Mouse (Mus musculus): Measurements from ENCODE around the gene Pdcd1lg2.

Gene Pdcd1lg2

GRCm38 (mm10) chr19:29418661-29419115 lies 8.0 kb downstream of the Pdcd1lg2 start:
- DNase-seq (ENCODE audit: low spot score), result no peak

DNA sequence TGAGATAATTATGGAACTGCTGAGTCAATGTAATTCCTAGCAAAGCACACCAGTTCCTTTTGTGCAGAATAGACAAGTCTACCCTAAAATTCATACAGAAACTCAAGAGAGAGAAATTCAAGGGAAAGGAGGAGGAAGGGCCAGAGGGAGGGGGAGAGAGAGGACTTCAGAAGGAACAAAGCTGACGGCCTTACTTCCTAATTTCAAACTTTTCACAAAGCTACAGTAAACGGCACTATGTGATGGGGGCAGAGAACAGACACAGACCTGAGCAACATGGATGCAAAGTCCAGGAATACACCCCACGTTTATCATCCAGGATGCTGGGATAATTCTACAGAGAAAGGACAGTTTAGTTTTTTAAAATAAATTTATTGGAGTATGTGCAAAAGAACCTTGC lies 8.8 kb downstream of the Pdcd1lg2 start:
- DNase-seq (ENCODE audit: low spot score), result no peak

DNA sequence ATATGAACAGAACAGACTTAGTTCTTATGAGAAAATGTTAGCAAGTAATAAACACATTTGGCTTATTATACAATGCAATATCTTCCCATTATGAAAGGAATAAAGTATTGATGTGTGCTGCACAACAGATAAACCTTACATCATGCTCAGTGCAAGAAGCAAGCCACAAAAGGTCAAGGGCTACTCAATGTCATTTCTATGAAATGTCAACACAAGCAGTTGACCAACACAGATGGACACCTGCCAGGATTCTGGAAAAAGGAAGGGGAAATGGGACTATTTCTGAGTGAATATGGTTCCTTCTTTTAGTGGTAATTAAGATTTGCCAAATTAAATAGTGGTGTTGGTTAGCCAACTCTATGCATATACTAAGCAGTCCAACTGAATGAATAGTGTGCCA lies 9.2 kb downstream of the Pdcd1lg2 start:
- no peak for DNase-seq (ENCODE audit: low spot score)

- DNase-seq (ENCODE audit: low spot score), result no peak
Measured at GRCm38 (mm10) chr19:29420397-29420796, 9.7 kb downstream of the Pdcd1lg2 start.

- DNase-seq (ENCODE audit: low spot score), result no peak
Measured at GRCm38 (mm10) chr19:29422013-29422645, 11.4 kb downstream of the Pdcd1lg2 start.

DNA sequence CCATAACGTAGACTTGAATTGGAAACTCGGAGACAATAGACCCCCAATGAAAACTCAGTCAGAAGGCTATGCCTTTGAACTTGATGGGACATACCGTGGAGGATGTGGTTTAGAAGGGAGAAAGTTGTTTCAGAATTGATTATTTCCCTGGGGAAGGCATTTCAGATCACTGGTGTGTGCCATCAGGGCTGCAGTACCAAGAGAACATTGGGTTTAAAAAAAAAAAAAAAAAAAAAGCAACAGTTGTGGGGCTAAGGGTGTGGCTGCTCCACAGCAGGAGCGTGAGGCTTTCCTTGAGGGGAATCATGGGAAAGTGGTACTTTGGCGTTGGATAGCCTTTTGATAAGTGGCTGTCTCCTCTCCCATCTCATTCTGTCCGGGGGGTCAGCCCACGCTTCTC lies 12.1 kb downstream of the Pdcd1lg2 start:
- DNase-seq (ENCODE audit: low spot score), result no peak

GRCm38 (mm10) chr19:29430516-29430915 lies 19.8 kb downstream of the Pdcd1lg2 start:
- no peak for DNase-seq (ENCODE audit: low spot score)

DNA sequence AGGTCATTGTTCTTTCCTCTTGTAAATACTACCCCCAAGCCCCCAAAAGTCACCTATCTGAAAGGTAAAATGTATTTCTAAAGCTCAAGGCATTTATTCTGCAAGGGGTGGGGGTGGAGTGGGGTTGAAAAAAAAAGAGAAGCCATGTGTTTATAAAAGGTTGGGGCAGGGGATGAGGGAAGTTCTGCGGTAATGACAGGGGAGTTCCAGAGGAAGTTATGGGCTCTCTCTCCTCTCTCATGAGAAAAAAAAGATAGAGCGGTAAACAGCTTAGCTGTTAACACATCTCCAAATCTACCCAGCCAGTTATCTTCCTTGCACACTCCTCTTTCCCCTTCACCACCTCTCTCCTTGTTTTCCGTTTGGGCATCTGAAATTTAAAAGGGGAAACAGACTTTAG lies 20.2 kb downstream of the Pdcd1lg2 start:
- no peak for DNase-seq (ENCODE audit: low spot score)

DNA sequence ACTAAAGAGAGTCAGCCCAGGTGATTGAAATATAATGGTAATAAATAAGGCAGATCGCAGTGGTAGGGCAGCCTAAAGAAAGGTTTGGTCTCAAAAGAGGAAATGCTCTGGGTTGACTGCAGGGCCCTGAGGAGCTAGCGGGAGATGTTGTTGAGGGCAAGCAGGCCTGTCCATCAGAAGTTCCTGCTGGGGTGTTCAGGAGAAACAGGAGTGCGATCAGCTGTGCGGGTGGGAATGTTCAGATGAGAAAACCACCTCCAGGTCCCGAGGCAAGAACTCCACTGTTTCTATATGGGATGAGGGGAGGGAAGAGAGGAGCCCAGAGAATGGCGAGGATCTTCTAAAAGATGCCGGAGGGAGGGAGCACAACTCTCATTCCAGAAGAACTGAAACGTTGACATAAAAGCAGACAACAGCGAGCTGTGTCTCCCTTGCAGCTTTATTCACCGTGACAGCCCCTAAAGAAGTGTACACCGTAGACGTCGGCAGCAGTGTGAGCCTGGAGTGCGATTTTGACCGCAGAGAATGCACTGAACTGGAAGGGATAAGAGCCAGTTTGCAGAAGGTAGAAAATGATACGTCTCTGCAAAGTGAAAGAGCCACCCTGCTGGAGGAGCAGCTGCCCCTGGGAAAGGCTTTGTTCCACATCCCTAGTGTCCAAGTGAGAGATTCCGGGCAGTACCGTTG lies 26.2 kb downstream of the Pdcd1lg2 start:
- no peak for DNase-seq (ENCODE audit: low spot score)

- no peak for DNase-seq (ENCODE audit: low spot score)
Measured at GRCm38 (mm10) chr19:29437849-29438248, 27.1 kb downstream of the Pdcd1lg2 start.

- DNase-seq (ENCODE audit: low spot score), result no peak
Measured at GRCm38 (mm10) chr19:29439242-29439641, 28.5 kb downstream of the Pdcd1lg2 start.

DNA sequence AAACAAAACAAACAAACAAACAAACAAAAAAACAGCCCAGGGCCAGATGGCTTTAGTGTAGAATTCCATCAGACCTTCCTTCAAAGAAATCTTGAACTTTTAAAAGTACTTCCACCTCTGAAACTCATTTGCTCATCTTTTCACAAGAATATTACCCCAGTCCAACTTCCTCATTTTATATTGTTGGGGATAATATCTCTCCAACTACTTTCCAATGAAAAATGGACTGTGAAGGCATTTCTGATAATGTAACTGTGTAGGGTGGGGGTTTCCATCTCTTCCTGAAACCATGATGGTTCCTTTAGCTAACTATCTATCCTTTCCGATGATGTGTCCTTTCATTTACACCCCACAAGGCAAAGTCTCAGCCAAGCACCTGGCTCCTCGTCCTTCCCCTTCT lies 31.8 kb downstream of the Pdcd1lg2 start:
- no peak for DNase-seq (ENCODE audit: low spot score)

GRCm38 (mm10) chr19:29444364-29444763 lies 33.6 kb downstream of the Pdcd1lg2 start:
- no peak for DNase-seq (ENCODE audit: low spot score)

DNA sequence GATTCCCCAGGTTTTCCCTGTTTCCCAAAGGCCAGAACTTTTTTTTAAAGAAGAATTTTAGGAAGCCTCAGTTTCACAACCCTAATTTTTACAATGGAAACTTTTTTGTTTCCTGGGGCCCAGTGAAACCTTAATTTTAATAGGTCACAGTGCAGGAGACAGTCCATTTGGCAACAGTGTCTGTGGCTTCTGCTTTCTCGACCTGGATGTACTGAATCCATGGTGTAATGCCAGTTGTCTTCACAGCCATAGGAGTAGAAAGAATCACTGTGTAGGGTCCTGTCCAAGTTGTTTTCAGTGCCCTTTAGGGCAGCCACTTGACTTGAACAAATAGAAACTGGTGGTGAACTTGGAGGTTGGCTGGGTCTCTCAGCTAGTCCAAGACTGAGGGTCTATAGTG lies 37.7 kb downstream of the Pdcd1lg2 start:
- DNase-seq (ENCODE audit: low spot score), result no peak

DNA sequence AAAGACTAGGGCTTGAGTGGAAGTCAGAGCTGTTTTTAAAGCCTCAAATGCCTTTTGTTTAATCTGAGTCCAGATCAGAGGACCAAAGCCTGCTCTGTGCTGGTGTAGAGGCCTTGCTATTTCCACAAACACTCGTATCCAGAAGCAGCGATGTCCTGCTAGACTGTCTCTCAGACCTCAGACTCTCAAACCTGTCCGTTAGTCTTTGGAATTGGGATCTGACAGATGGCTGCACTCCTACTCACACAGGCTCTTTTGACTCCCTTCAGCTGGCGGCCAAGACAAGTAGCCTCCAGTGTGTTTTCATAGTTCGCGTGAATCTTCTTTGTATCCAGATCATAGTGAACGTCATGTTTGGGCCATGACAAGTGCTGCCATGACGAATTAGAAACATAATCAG lies 39.7 kb downstream of the Pdcd1lg2 start:
- no peak for DNase-seq (ENCODE audit: low spot score)

GRCm38 (mm10) chr19:29454141-29454601 lies 43.5 kb downstream of the Pdcd1lg2 start:
- no peak for DNase-seq (ENCODE audit: low spot score)

- DNase-seq (ENCODE audit: low spot score), result no peak
Measured at GRCm38 (mm10) chr19:29455156-29455555, 44.4 kb downstream of the Pdcd1lg2 start.

DNA sequence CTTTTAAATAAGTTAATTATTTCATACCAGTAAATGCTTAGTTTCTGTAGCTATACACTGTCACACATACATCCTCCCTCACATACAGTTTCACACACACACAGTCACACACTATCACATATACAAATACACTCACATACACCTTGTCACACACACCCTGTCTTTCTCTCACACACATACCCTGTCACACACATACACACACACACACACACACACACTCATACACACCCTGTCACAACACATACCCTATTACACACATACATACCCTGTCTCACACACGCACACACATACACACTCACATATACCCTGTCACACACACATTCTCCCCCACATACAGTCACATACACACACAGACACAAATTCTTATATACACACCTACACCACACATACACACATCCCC lies 47.3 kb downstream of the Pdcd1lg2 start:
- no peak for DNase-seq (ENCODE audit: low spot score)

DNA sequence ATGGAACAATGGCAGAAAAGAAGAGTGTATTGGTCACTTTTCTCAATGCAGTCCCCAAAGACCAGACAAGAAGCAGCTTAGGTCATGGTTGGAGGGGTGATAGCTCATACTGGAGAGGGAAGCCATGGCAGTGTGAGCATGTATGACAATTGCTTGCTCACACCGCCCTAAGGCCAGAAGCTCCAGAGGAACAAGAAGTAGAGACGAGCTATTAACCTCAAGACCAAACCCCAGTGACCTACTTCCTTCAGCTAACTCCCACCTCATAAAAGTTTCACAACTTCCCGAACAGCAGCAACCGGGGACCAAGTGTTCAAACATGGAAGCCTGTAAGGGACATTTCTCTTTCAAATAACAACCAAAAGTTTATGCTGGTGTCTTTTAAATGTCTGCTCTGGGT lies 51.7 kb downstream of the Pdcd1lg2 start:
- no peak for DNase-seq (ENCODE audit: low spot score)

- no peak for DNase-seq (ENCODE audit: low spot score)
Measured at GRCm38 (mm10) chr19:29463645-29464395, 53.1 kb downstream of the Pdcd1lg2 start.

- no peak for DNase-seq (ENCODE audit: low spot score)
Measured at GRCm38 (mm10) chr19:29466819-29467218, 56.1 kb downstream of the Pdcd1lg2 start.

DNA sequence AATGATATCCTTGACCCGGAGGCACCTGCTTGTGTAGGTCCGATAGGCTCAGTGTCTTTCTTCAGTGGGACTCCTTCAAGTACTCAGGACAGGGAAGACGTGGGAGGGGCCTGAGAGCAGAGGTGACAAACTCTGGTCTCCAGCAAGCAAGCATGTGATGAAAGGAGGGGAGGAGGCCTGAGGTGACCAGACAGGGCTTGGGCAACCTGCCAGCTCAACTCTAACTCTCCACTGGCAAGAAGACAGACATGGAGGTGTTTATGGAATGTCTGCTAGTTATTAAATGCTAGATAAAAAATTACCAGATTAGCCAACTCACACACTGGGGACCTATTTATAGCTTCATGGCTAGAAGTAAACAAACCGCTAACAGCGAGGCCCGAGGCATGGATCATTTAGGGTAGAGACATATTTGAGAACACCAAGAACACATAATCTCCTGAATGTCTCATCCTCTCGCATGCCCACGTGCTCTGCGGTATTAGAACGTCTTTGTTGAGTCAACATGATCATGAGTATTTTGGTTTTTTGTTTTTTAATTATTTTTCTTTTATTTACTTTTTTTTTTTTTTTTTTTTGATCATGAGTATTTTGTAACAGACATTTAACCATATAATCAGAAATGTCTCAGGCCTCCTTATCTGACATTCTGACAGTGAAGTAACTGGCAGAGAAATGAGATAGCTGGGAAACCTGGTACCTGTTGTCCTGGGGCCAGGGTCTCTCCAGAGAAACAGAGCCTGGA lies 58.4 kb downstream of the Pdcd1lg2 start:
- no peak for DNase-seq (ENCODE audit: low spot score)
